Mouse (Mus musculus): ENCODE data around the gene Arhgef1. TPM values are rescaled to one million over a fixed set of nuclear protein-coding genes. Genes with fewer than 3 reads are reported as not detected.

The Arhgef1 gene
- polyA plus RNA-seq, 1 experiment, result 133 TPM

DNA sequence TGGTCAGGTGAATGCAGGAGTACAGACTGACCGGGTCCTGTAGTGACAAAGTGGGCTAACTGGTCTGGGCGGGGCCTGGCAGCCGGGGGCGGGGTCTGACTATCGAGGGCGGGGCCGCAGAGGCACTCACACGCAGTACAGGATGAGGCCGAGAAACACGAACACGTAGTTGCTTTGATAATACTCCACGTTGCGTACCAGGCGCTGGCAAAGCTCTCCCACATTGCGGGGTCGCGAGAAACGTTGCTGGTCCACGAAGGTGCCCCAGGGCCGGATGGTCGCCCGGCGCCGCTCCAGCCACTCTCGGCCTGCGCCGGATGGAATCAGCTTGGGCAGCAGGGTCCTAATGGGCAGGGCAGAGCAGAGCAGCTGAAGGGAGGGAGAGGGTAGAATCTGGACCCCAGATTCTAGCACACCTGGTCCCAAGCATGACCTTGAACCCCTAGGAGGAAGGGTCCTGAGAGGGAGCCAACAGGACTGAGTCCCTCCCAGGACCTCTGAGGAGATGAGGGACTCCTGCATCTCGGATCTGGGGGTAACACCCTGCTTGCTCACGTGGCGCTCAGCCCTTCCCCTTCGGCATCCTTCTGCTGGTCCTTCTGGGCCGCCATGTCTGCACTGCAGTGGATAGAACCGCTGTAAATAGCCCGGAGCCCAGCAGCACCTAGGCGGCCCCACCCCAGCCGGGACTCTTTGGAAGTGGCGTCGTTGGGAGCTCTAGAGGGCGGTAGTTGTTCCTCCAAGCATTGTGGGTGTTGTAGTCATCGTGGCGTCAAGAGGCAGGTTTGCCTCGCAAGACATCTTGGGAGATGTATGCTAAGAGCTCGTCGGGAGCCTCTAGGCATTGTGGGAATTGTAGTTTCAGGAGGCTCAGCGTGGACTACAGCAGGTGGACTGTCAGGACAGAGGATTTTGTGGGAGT, 69.5 kb downstream of the Arhgef1 start, which contains the start of gene Rabac1:
Gene Rabac1 (minus strand): TSS at position 783 of the 922 bp plus-strand sequence.
- peak; percentile 98 for TF ChIP-seq POLR2A (IDR thresholded peaks at IDR 0.05; ENCODE audit: extremely low read depth, insufficient read depth, low read length)
- 0 out of 2 replicates have a peak, but pooled peaks have one; percentile 5 for TF ChIP-seq CTCF (IDR thresholded peaks at IDR 0.05; ENCODE audit: extremely low read depth, insufficient read depth, low read length)
- peak within 1 kb of the TSS; percentile 93 for H3K27ac ChIP-seq (ENCODE audit: insufficient read depth, low read length)

DNA sequence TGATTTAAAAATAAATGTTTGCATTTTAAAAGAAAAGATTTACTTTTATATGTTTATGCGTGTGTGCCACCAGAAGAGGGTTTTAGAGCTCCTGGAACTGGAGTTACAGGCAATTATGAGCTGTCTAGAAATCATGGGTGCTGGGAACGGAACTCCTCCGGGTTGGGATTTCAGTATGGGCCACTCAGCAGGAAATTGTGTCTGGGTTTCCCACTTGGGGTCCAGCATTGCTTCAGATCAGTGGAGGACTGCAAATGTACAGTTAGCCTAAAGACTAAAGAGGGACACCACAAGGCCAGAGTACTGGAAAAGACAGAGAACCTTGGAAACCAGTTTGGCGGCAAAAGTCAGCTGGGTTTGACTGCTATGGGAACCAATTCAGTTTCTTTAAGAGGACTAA, 70.5 kb downstream of the Arhgef1 start:
- Histone ChIP-seq H3K27ac (ENCODE audit: insufficient read depth, low read length) (no peak overlapping the region), H3K4me3 (ENCODE audit: insufficient read depth, low read length) (no peak overlapping the region), H3K4me1 (ENCODE audit: control insufficient read depth, insufficient read depth, low read length) (peaks cover 2% of the 10 kb centered on the region; the same call in 1 of the 2 replicates)
- TF ChIP-seq POLR2A (IDR thresholded peaks at IDR 0.05; ENCODE audit: extremely low read depth, insufficient read depth, low read length) (no peak), CTCF (IDR thresholded peaks at IDR 0.05; ENCODE audit: extremely low read depth, insufficient read depth, low read length) (no peak)

More for the DNA sequence above, 69.5 kb downstream of the Arhgef1 start, which contains the start of gene Rabac1:
- Histone ChIP-seq H3K4me1 (ENCODE audit: control insufficient read depth, insufficient read depth, low read length) (peaks cover 2% of the 10 kb centered on the region; the same call in 1 of the 2 replicates), H3K4me3 (ENCODE audit: insufficient read depth, low read length) (peak within 1 kb of the TSS; percentile 92)

DNA sequence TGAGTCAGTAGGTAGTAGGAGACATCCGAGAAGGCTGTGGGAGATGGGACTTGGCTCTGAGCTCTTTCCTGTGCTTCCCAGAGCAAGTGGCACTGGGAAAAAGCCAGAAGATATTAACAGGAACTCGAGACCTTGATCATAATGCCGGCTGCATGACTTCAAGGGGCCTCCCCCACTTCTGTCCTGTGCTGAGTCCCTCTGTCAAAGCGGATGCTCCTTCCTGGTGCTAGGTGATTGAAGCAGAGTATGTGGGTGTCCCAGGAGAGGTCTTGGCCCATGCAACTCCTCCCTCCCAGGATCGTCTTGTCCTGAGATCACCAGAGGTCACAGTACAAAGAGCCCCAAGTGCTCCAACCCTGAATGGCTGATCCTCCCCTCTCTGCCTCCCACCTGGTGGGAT, 71.2 kb downstream of the Arhgef1 start:
- H3K4me3 ChIP-seq (ENCODE audit: insufficient read depth, low read length), result no peak overlapping the region
- TF ChIP-seq POLR2A (IDR thresholded peaks at IDR 0.05; ENCODE audit: extremely low read depth, insufficient read depth, low read length) (no peak), CTCF (IDR thresholded peaks at IDR 0.05; ENCODE audit: extremely low read depth, insufficient read depth, low read length) (no peak)

DNA sequence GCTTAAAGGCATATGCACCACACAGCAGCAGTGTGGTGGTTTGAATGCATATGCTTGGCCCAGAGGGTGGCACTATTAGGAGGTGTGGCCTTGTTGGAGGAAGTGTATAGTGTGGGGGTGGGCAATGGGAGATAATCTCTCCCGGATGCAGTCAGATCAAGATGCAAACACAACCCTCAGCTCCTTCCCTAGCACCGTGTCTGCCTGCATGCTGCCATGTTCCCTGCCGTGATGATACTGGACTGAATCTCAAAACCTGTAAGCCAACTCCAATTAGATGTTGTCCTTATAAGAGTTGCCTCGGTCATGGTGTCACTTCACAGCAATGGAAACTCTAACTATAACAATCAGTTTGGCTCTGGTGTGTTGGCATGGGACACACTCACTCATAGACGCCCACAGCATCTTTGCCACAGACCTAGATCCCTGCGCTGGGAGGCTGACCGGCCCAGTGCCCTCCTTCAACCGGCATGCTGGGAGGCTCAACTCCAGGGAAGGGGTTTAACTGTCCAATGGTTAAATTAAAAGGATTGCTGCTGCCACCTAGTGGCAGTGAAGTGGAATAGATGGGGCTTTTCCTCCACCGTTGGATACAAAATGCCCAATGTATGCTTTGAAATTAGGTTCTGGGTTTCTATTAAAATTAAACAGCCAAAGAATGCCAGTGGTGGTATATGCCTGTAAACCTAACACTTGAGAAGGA, 72.3 kb downstream of the Arhgef1 start:
- H3K4me3 ChIP-seq (ENCODE audit: insufficient read depth, low read length), result no peak overlapping the region
- peaks cover under 1% of the 10 kb centered on the region; the same call in 1 of the 2 replicates for H3K4me1 ChIP-seq (ENCODE audit: control insufficient read depth, insufficient read depth, low read length)
- no peak overlapping the region for H3K27ac ChIP-seq (ENCODE audit: insufficient read depth, low read length)
- TF ChIP-seq CTCF (IDR thresholded peaks at IDR 0.05; ENCODE audit: extremely low read depth, insufficient read depth, low read length) (peak; percentile 60; the same call in 1 of the 2 replicates), POLR2A (IDR thresholded peaks at IDR 0.05; ENCODE audit: extremely low read depth, insufficient read depth, low read length) (no peak)

More for the DNA sequence above, 71.2 kb downstream of the Arhgef1 start:
- peaks cover 2% of the 10 kb centered on the region; the same call in 1 of the 2 replicates for H3K4me1 ChIP-seq (ENCODE audit: control insufficient read depth, insufficient read depth, low read length)
- no peak overlapping the region for H3K27ac ChIP-seq (ENCODE audit: insufficient read depth, low read length)

Other genes starting within 250 kb of the Arhgef1 start
- gene Tex101, start 226.2 kb upstream of the Arhgef1 start, polyA plus RNA-seq (2012; rRNA removed), result not detected in 2 replicates
- gene BC049730, start 193.7 kb upstream of the Arhgef1 start, polyA plus RNA-seq (2012; rRNA removed), result not detected in 2 replicates
- gene Gm4763, start 176.0 kb upstream of the Arhgef1 start, polyA plus RNA-seq (2012; rRNA removed), result not detected in 2 replicates
- not detected in 2 replicates for gene Cd177, start 142.6 kb upstream of the Arhgef1 start, polyA plus RNA-seq (2012; rRNA removed)
- 0.19 TPM in 1 of 2 replicates, not detected in the other for gene Ceacam10, start 125.7 kb upstream of the Arhgef1 start, polyA plus RNA-seq (2012; rRNA removed)
- gene Gm9844, start 40.7 kb upstream of the Arhgef1 start, polyA plus RNA-seq (2012; rRNA removed), result 10.5 and 13.5 TPM in 2 replicates
- gene Lypd4, start 33.0 kb upstream of the Arhgef1 start, polyA plus RNA-seq (2012; rRNA removed), result not detected in 2 replicates
- not detected in 2 replicates for gene Dmrtc2, start 32.9 kb upstream of the Arhgef1 start, polyA plus RNA-seq (2012; rRNA removed)
- 393 and 394 TPM in 2 replicates for gene Rps19, start 18.5 kb upstream of the Arhgef1 start, polyA plus RNA-seq (2012; rRNA removed)
- 1.2 and 1.4 TPM in 2 replicates for gene Cd79a, start 5.5 kb upstream of the Arhgef1 start, polyA plus RNA-seq (2012; rRNA removed)
- gene Gm4881, start 41.6 kb downstream of the Arhgef1 start, polyA plus RNA-seq (2012; rRNA removed), result 0.15 TPM in 1 of 2 replicates, not detected in the other
- gene Rabac1, start 69.8 kb downstream of the Arhgef1 start, polyA plus RNA-seq (2012; rRNA removed), result 396 and 421 TPM in 2 replicates
- gene Atp1a3, start 103.0 kb downstream of the Arhgef1 start, polyA plus RNA-seq (2012; rRNA removed), result 899 and 943 TPM in 2 replicates
- gene Grik5, start 169.4 kb downstream of the Arhgef1 start, polyA plus RNA-seq (2012; rRNA removed), result 191 and 201 TPM in 2 replicates
- gene Zfp574, start 169.7 kb downstream of the Arhgef1 start, polyA plus RNA-seq (2012; rRNA removed), result 36.6 and 39.2 TPM in 2 replicates